Mouse (Mus musculus) gastrocnemius, postnatal 14 days (tissue): ENCODE measurements at regions not wholly inside any gene's neighbourhood (a gene's known extent, or its start where the extent isn't known, plus 50 kb on each side); places are given as distances from the start of the nearest gene placed in this dataset.

Experiments
- DNase-seq: peaks from one replicate; pipeline ENCODE4 v3.0.0; 2021; ENCODE audit warnings: mixed read lengths
- intact Hi-C: fragments of 180-260 bp; cut with DNase I; formaldehyde crosslinking; loops from one replicate; pipeline ENCODE4 v1.15.1; 2025; ENCODE audit warnings: low total_unique reads

DNA sequence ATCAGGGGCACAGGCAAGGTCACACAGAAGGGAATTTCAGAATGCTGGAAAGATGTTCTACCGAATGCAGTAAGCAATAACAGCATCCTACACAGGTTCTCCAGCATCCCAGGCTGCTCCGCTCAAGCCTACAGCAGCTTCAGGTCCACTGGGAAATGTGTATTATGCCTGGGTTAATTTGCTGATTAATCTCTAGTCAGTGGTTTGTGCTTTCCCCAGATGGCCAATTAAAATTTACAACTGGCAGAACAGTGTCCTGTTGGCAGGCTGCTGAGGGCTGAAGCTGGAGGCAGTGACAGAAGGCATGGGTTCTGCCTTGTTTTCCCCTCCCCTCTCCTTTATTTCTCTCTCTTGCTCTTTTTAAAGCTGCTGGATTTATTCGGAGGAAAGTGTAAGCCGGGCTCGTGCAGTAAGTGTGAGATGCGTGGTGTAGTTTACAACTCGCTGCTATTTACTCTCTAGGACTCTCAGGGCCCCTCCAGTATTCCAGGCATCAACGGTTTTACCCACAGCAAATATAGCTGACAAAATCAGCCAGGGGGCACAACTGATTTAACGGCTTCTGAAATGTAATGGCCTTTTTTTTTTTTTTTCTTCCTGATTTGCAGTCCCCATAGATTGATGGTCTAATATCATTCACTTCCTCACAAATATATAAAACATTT lies 360.4 kb downstream of the Gpd2 start:
- intact Hi-C loops: no loop called here
- no peak for DNase-seq

DNA sequence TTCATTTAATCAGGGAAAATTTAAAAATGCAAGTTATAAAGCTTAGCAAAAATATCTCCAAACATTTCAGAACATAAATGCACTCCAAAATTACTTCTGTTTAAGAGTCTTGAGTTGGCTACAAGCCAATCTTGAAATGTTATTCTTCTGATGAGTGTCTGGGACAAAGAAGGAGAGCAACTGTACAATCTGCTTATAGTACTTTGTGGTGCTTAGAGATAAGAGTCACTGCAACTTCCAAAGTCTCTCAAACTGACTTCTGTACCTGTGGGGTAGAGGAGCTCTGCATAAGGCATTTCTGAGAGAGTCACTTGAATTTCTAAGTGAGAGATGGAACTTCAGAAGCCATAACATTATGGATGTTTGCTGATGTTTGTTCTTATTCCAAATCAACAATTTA lies 374.2 kb downstream of the Gpd2 start:
- intact Hi-C loops: no loop called here
- no peak for DNase-seq

DNA sequence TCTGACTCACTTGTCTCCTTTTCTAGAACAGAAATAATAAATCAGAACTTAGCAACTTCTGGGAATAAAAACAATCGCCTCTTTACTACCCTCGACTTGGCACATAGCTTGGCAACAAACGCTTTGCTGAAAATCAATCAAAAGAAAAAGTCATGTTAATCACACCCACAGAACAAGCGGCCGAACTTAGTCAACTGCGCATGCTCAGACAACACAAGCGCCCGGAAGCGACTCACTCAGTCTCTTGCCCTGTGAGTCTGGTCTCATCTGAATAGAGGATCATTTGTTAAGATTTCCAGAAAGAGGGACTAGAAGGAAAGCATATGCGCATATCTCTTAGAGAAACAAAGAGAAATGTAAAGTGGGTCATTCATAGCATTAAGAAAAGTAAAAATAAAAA lies 375.8 kb downstream of the Gpd2 start:
- intact Hi-C loops: no loop called here

GRCm38 (mm10) chr2:57614587-57614991 lies 377.2 kb downstream of the Gpd2 start:
- DNase-seq: no peak
- intact Hi-C loops: no loop called here

More for the DNA sequence above, 375.8 kb downstream of the Gpd2 start:
- DNase-seq: no peak

DNA sequence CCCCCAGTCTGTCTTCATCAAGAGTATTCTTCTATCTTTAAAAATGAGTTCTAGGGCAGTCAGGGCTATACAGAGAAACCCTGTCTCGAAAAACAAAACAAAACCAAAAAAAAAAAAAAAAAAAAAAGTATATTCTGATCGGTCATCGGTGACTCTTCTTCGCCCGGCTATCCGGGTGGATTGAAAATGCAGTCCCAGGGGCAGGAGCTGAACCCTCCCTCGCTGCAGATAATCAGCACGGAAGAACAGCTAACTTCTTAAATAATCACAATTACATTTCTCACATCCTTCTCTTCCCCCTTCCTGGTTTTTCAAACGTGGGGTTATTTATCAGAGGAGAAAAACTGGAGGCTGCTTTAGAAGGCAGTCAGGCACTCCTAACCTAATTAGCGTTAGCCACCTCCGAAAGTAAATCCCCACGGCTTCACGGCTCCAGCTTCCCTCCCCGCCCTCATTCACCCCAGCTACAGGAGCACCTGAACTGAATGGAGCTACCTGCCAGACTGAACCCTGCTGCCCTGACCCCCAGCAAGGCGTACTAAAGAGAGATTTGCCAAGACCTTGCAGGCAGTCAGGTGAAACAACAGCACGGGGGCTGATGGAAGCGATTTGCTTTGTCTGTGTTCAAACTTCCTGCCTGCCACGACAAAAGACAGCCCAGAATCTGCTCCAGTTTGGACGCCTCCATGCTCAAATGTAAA lies 379.2 kb downstream of the Gpd2 start:
- intact Hi-C loops: no loop called here
- DNase-seq: no peak

DNA sequence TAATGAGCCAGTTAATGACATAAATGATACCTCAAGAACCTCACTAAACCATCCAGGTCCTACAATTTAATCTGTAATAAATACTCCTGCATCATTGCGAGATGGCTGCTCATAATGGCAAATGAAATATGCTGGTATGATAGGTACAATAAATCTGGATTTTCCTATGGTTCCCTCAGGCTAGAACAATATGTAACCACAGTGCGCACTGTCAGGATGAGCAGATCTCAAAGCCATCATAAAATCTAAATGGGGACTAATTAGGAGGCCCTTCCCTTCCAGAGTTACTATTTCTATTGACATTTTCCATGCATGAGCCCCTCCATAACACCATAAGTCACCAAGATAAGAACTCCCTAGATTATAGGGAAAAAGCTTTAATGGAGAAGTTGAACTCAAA lies 379.8 kb downstream of the Gpd2 start:
- intact Hi-C loops: no loop called here
- DNase-seq: no peak

- DNase-seq: no peak
Measured at GRCm38 (mm10) chr2:57644117-57644516, 353.6 kb upstream of the Galnt5 start.

DNA sequence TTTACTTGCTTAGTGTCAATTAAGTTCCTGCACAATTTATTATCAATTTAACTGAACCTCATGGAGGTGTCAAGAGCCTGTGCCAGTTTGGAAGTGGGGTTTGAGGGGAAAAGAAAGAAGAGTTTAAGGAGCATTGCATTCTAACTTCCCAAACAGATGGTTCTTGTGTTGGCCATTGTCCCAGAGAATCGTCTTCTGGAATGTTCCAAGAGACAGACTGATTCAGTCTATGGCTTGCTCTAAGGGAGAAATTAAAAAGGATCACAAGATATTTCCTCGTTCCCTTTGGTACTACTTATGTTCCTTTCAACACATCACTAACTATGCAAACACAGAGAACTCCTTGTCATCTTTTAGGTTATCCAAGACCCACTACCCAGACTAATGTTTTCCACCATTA lies 353.1 kb upstream of the Galnt5 start:
- intact Hi-C loops: no loop called here

More at GRCm38 (mm10) chr2:57644117-57644516, 353.6 kb upstream of the Galnt5 start:
- intact Hi-C loops: no loop called here

DNA sequence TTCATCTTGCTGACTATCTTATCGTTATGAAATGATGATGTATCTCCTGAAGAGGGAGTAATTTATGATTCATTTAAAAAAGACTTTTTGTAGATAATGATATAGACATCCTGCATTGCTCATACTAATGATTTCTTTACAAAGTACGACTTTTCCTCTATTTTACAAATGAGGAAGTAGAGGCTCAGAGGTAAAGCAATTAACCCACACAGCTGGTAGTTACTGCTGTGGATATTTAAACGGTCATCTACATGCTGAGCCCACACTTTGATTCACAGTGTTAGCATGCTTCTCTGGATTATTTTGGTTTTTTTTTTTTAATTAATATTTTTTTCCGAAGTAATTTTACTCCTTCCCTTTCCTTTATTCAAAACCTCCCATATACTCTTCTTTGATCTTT lies 348.7 kb upstream of the Galnt5 start:
- intact Hi-C loops: no loop called here
- DNase-seq: no peak

More for the DNA sequence above, 353.1 kb upstream of the Galnt5 start:
- no peak for DNase-seq

GRCm38 (mm10) chr2:57657409-57657808 lies 340.3 kb upstream of the Galnt5 start:
- no peak for DNase-seq
- intact Hi-C loops: no loop called here

DNA sequence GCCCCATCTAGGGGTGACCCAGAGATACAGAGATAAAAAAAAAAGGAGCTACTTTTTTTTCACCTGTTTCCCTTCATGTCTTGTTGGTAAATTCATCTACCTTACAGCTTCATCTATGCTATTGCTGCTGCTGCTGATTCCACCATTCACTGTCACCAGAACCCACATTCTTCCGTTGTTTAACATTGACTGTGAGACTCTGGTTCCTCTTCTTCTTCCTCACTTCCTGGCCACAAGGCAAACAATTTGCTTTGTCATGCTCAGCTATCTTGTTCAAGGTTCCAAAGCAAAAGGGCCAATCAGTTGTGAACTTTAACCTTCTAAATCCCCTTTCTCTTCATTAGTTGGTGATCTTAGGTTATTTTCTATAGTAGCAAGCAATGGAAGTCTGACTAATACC lies 335.8 kb upstream of the Galnt5 start:
- no peak for DNase-seq
- intact Hi-C loops: no loop called here

GRCm38 (mm10) chr2:57672007-57672643 lies 325.6 kb upstream of the Galnt5 start:
- DNase-seq: no peak
- intact Hi-C loops: no loop called here

GRCm38 (mm10) chr2:57689877-57690276 lies 307.8 kb upstream of the Galnt5 start:
- DNase-seq: no peak
- intact Hi-C loops: no loop called here

GRCm38 (mm10) chr2:57696992-57697772 lies 300.5 kb upstream of the Galnt5 start:
- intact Hi-C loops: no loop called here
- DNase-seq: no peak

- no peak for DNase-seq
- intact Hi-C loops: no loop called here
Measured at GRCm38 (mm10) chr2:57698659-57699061, 299.0 kb upstream of the Galnt5 start.

- DNase-seq: no peak
- intact Hi-C loops: no loop called here
Measured at GRCm38 (mm10) chr2:57699226-57699625, 298.5 kb upstream of the Galnt5 start.

DNA sequence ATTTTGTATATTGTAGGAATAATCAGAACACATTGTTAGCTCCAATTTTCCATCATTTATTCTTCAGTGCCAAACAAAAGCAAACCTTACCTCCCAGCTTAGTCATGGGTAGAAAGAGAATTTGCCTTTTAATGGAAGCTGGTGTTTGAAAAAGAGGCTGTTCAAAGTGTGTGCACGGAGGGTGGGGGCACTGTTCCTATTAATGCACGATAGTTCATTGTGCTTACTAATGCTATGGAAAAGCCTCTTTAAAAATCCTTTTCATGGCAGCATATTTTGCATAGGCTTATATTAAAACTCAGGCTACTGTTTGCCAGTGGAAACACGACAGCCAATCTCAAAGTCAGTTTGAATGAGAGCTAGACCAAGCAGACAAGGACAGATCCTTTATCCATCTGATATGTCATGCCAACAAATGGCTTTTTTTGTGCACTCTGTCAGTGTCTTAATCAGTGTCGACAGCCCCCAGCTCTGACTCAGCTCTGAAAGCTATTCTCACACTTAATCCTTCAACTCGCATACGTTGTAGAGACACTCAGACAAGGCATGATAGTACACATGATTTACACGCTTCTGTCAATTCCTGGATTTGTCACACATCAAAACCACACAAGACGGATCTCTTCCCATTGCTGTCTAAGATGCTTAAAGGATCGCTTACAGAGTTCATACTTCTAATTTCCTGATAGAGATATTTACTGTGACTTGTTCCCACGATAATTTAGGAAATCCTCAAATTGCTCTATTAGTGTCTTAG lies 280.8 kb upstream of the Galnt5 start:
- intact Hi-C loops: no loop called here
- DNase-seq: no peak
